Mouse (Mus musculus) spleen, adult 2 months (tissue): ENCODE data around the gene Cox19.

Experiments
- CTCF ChIP-seq: fragments of 200-500 bp; IDR thresholded peaks from 2 replicates; pipeline ENCODE4 v1.5.1; 2011; ENCODE audit warnings: mild to moderate bottlenecking, inconsistent platforms; ENCODE audit not compliant: insufficient read depth, insufficient read length, insufficient replicate concordance; ENCODE audit errors: extremely low read depth
- POLR2A ChIP-seq: fragments of 200-500 bp; IDR thresholded peaks from 2 replicates; pipeline ENCODE4 v1.6.1; 2011; ENCODE audit warnings: low read depth, low read length, inconsistent platforms

DNA sequence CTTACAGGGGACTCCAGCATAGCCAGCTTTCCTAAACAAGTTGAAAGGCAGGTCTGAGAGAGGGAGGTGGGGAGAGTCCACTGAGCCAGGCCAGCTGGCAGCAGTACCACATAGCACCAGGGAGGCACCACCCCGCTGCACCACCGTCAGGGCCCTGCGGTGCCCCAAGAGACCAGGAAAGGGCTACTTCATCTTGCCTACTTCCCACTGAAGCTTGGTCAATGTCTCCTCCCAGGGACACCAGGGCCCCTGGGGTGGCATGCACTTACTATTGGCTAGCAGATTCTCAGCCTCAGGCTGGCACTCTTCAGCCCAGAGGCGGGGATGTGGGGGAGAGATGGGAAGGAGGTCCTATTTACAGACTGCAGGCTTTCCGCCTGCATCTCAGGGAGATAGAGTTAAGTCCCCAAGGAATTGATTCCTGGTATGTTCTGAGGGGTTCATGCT, 27.1 kb downstream of the Cox19 start:
- no peak for TF ChIP-seq CTCF
- no peak for TF ChIP-seq POLR2A
